Mouse (Mus musculus) spleen, adult 2 months (tissue): ENCODE results near the gene Slc7a8.

Source experiments
- CTCF ChIP-seq: fragments of 200-500 bp; IDR thresholded peaks from 2 replicates; pipeline ENCODE4 v1.5.1; 2011; ENCODE audit warnings: mild to moderate bottlenecking, inconsistent platforms; ENCODE audit not compliant: insufficient read depth, insufficient read length, insufficient replicate concordance; ENCODE audit errors: extremely low read depth
- POLR2A ChIP-seq: fragments of 200-500 bp; IDR thresholded peaks from 2 replicates; pipeline ENCODE4 v1.6.1; 2011; ENCODE audit warnings: low read depth, low read length, inconsistent platforms

GRCm38 (mm10) chr14:54709054-54709453, 72.7 kb downstream of the Slc7a8 start:
- TF ChIP-seq POLR2A (no peak), CTCF (no peak)
